Mouse (Mus musculus): Measurements from ENCODE around the gene Boc. TPM values are rescaled to one million over a fixed set of nuclear protein-coding genes. Genes with fewer than 3 reads are reported as not detected.

Gene Boc
- polyA plus RNA-seq, 1 experiment from 2014 or later, result 0.57 TPM

- WGBS (ENCODE audit: insufficient replicate concordance), result 68% methylated on average over 7 of the region's 7 CpGs
Observed at GRCm38 (mm10) chr16:44523595-44523994, 35.1 kb downstream of the Boc start.

GRCm38 (mm10) chr16:44516498-44516897 is 42.2 kb downstream of the Boc start:
- Histone ChIP-seq H3K9ac (ENCODE audit: low read depth, low read length) (no peak overlapping the region), H3K4me2 (ENCODE audit: low read depth, low read length) (no peak overlapping the region), H3K9me3 (replicated peaks; ENCODE audit: control insufficient read depth, low read length) (no peaks in the 10 kb centered on the region), H3K27ac (ENCODE audit: low read length) (no peak overlapping the region), H3K36me3 (ENCODE audit: control insufficient read depth, insufficient read depth) (no peaks in the 10 kb centered on the region), H3K27me3 (ENCODE audit: control insufficient read depth, insufficient read depth, low read depth, low read length) (no peaks in the 10 kb centered on the region), H3K4me3 (ENCODE audit: low read depth, low read length) (no peak overlapping the region), H3K4me1 (ENCODE audit: control insufficient read depth, low read depth, low read length) (no peaks in the 10 kb centered on the region)
- 54% methylated on average over 6 of the region's 6 CpGs for WGBS (ENCODE audit: insufficient replicate concordance)
- no peak for ATAC-seq (ENCODE audit: low read depth)

More at GRCm38 (mm10) chr16:44523595-44523994, 35.1 kb downstream of the Boc start:
- Histone ChIP-seq H3K4me1 (ENCODE audit: control insufficient read depth, low read depth, low read length) (no peaks in the 10 kb centered on the region), H3K27ac (ENCODE audit: low read length) (no peak overlapping the region), H3K9ac (ENCODE audit: low read depth, low read length) (no peak overlapping the region), H3K4me2 (ENCODE audit: low read depth, low read length) (no peak overlapping the region), H3K27me3 (ENCODE audit: control insufficient read depth, insufficient read depth, low read depth, low read length) (no peaks in the 10 kb centered on the region), H3K4me3 (ENCODE audit: low read depth, low read length) (no peak overlapping the region), H3K9me3 (replicated peaks; ENCODE audit: control insufficient read depth, low read length) (no peaks in the 10 kb centered on the region), H3K36me3 (ENCODE audit: control insufficient read depth, insufficient read depth) (no peaks in the 10 kb centered on the region)
- no peak for ATAC-seq (ENCODE audit: low read depth)

- Histone ChIP-seq H3K9ac (ENCODE audit: low read depth, low read length) (no peak overlapping the region), H3K4me1 (ENCODE audit: control insufficient read depth, low read depth, low read length) (no peaks in the 10 kb centered on the region), H3K27me3 (ENCODE audit: control insufficient read depth, insufficient read depth, low read depth, low read length) (no peaks in the 10 kb centered on the region), H3K27ac (ENCODE audit: low read length) (no peak overlapping the region), H3K4me3 (ENCODE audit: low read depth, low read length) (no peak overlapping the region), H3K4me2 (ENCODE audit: low read depth, low read length) (no peak overlapping the region), H3K36me3 (ENCODE audit: control insufficient read depth, insufficient read depth) (no peaks in the 10 kb centered on the region), H3K9me3 (replicated peaks; ENCODE audit: control insufficient read depth, low read length) (no peaks in the 10 kb centered on the region)
- WGBS (ENCODE audit: insufficient replicate concordance), result 69% methylated on average over 13 of the region's 13 CpGs
- ATAC-seq (ENCODE audit: low read depth), result no peak
Observed at GRCm38 (mm10) chr16:44510521-44511213, 48.0 kb downstream of the Boc start.

GRCm38 (mm10) chr16:44509458-44510344 is 49.0 kb downstream of the Boc start:
- Histone ChIP-seq H3K4me1 (ENCODE audit: control insufficient read depth, low read depth, low read length) (no peaks in the 10 kb centered on the region), H3K36me3 (ENCODE audit: control insufficient read depth, insufficient read depth) (no peaks in the 10 kb centered on the region), H3K27ac (ENCODE audit: low read length) (no peak overlapping the region), H3K4me3 (ENCODE audit: low read depth, low read length) (no peak overlapping the region), H3K9ac (ENCODE audit: low read depth, low read length) (no peak overlapping the region), H3K4me2 (ENCODE audit: low read depth, low read length) (no peak overlapping the region), H3K9me3 (replicated peaks; ENCODE audit: control insufficient read depth, low read length) (no peaks in the 10 kb centered on the region), H3K27me3 (ENCODE audit: control insufficient read depth, insufficient read depth, low read depth, low read length) (no peaks in the 10 kb centered on the region)
- ATAC-seq (ENCODE audit: low read depth), result no peak
- 59% methylated on average over 7 of the region's 7 CpGs for WGBS (ENCODE audit: insufficient replicate concordance)

- H3K9ac ChIP-seq (ENCODE audit: low read depth, low read length), result no peak overlapping the region
- 67% methylated on average over 13 of the region's 13 CpGs for WGBS (ENCODE audit: insufficient replicate concordance)
- no peak overlapping the region for H3K27ac ChIP-seq (ENCODE audit: low read length)
- no peak for ATAC-seq (ENCODE audit: low read depth)
- no peaks in the 10 kb centered on the region for H3K4me1 ChIP-seq (ENCODE audit: control insufficient read depth, low read depth, low read length)
- no peaks in the 10 kb centered on the region for H3K27me3 ChIP-seq (ENCODE audit: control insufficient read depth, insufficient read depth, low read depth, low read length)
- no peak overlapping the region for H3K4me3 ChIP-seq (ENCODE audit: low read depth, low read length)
- H3K9me3 ChIP-seq (replicated peaks; ENCODE audit: control insufficient read depth, low read length), result no peaks in the 10 kb centered on the region
- no peak overlapping the region for H3K4me2 ChIP-seq (ENCODE audit: low read depth, low read length)
- no peaks in the 10 kb centered on the region for H3K36me3 ChIP-seq (ENCODE audit: control insufficient read depth, insufficient read depth)
Observed at GRCm38 (mm10) chr16:44508772-44509171, 49.9 kb downstream of the Boc start.

- H3K4me1 ChIP-seq (ENCODE audit: control insufficient read depth, low read depth, low read length), result no peaks in the 10 kb centered on the region
- no peak overlapping the region for H3K4me2 ChIP-seq (ENCODE audit: low read depth, low read length)
- no peak overlapping the region for H3K9ac ChIP-seq (ENCODE audit: low read depth, low read length)
- no peak overlapping the region for H3K4me3 ChIP-seq (ENCODE audit: low read depth, low read length)
- no peaks in the 10 kb centered on the region for H3K36me3 ChIP-seq (ENCODE audit: control insufficient read depth, insufficient read depth)
- H3K9me3 ChIP-seq (replicated peaks; ENCODE audit: control insufficient read depth, low read length), result no peaks in the 10 kb centered on the region
- no peak overlapping the region for H3K27ac ChIP-seq (ENCODE audit: low read length)
- ATAC-seq (ENCODE audit: low read depth), result no peak
- no peaks in the 10 kb centered on the region for H3K27me3 ChIP-seq (ENCODE audit: control insufficient read depth, insufficient read depth, low read depth, low read length)
- WGBS (ENCODE audit: insufficient replicate concordance), result 27% methylated on average over 5 of the region's 5 CpGs
Observed at GRCm38 (mm10) chr16:44508025-44508424, 50.7 kb downstream of the Boc start.

GRCm38 (mm10) chr16:44507027-44507929 is 51.4 kb downstream of the Boc start:
- H3K36me3 ChIP-seq (ENCODE audit: control insufficient read depth, insufficient read depth), result no peaks in the 10 kb centered on the region
- H3K4me3 ChIP-seq (ENCODE audit: low read depth, low read length), result no peak overlapping the region
- H3K9me3 ChIP-seq (replicated peaks; ENCODE audit: control insufficient read depth, low read length), result no peaks in the 10 kb centered on the region
- ATAC-seq (ENCODE audit: low read depth), result no peak
- H3K4me2 ChIP-seq (ENCODE audit: low read depth, low read length), result no peak overlapping the region
- no peaks in the 10 kb centered on the region for H3K27me3 ChIP-seq (ENCODE audit: control insufficient read depth, insufficient read depth, low read depth, low read length)
- 58% methylated on average over 10 of the region's 10 CpGs for WGBS (ENCODE audit: insufficient replicate concordance)
- H3K4me1 ChIP-seq (ENCODE audit: control insufficient read depth, low read depth, low read length), result no peaks in the 10 kb centered on the region
- H3K27ac ChIP-seq (ENCODE audit: low read length), result no peak overlapping the region
- no peak overlapping the region for H3K9ac ChIP-seq (ENCODE audit: low read depth, low read length)

GRCm38 (mm10) chr16:44505243-44505642 is 53.5 kb downstream of the Boc start:
- no peaks in the 10 kb centered on the region for H3K27me3 ChIP-seq (ENCODE audit: control insufficient read depth, insufficient read depth, low read depth, low read length)
- H3K4me2 ChIP-seq (ENCODE audit: low read depth, low read length), result no peak overlapping the region
- no peaks in the 10 kb centered on the region for H3K9me3 ChIP-seq (replicated peaks; ENCODE audit: control insufficient read depth, low read length)
- 84% methylated on average over 1 of the region's 1 CpGs for WGBS (ENCODE audit: insufficient replicate concordance)
- H3K4me1 ChIP-seq (ENCODE audit: control insufficient read depth, low read depth, low read length), result no peaks in the 10 kb centered on the region
- H3K4me3 ChIP-seq (ENCODE audit: low read depth, low read length), result no peak overlapping the region
- no peak for ATAC-seq (ENCODE audit: low read depth)
- no peaks in the 10 kb centered on the region for H3K36me3 ChIP-seq (ENCODE audit: control insufficient read depth, insufficient read depth)
- no peak overlapping the region for H3K9ac ChIP-seq (ENCODE audit: low read depth, low read length)
- no peak overlapping the region for H3K27ac ChIP-seq (ENCODE audit: low read length)

Measured in liver, embryonic 16.5 days (tissue).